Mouse (Mus musculus): ENCODE results near the gene Gse1. TPM values are rescaled to one million over a fixed set of nuclear protein-coding genes. Genes with fewer than 3 reads are reported as not detected.

The Gse1 gene
- polyA plus RNA-seq, 1 experiment, result 52.4 TPM

GRCm38 (mm10) chr8:120381865-120382264, 153.6 kb downstream of the Gse1 start:
- Histone ChIP-seq H3K4me1 (ENCODE audit: control insufficient read depth, insufficient read depth, low read length) (peaks cover 32% of the 10 kb centered on the region), H3K4me3 (replicated peaks; ENCODE audit: insufficient read depth, low read depth, low read length) (no peak overlapping the region), H3K27ac (ENCODE audit: insufficient read depth, low read length) (peak overlapping the region; percentile 66), H3K27me3 (ENCODE audit: control insufficient read depth, insufficient read depth, low read length) (no peaks in the 10 kb centered on the region)
- DNase-seq, result no peak
- no peak for TF ChIP-seq CTCF (IDR thresholded peaks at IDR 0.05; ENCODE audit: borderline replicate concordance, insufficient read depth, low read depth, low read length)
- TF ChIP-seq POLR2A (IDR thresholded peaks at IDR 0.05; ENCODE audit: borderline replicate concordance, insufficient read depth, low read length), result no peak
- 33% methylated on average over 4 of the region's 4 CpGs for WGBS

- TF ChIP-seq POLR2A (IDR thresholded peaks at IDR 0.05; ENCODE audit: borderline replicate concordance, insufficient read depth, low read length), result no peak
- no peak for TF ChIP-seq CTCF (IDR thresholded peaks at IDR 0.05; ENCODE audit: borderline replicate concordance, insufficient read depth, low read depth, low read length)
- Histone ChIP-seq H3K4me3 (replicated peaks; ENCODE audit: insufficient read depth, low read depth, low read length) (peak overlapping the region; percentile 2), H3K4me1 (ENCODE audit: control insufficient read depth, insufficient read depth, low read length) (peaks cover 32% of the 10 kb centered on the region), H3K27ac (ENCODE audit: insufficient read depth, low read length) (peak overlapping the region; percentile 66), H3K27me3 (ENCODE audit: control insufficient read depth, insufficient read depth, low read length) (no peaks in the 10 kb centered on the region)
- DNase-seq, result peak; percentile 98 to 99
- 3% methylated on average over 19 of the region's 19 CpGs for whole genome bisulfite sequencing
Measured at GRCm38 (mm10) chr8:120382436-120383203, 154.4 kb downstream of the Gse1 start.

GRCm38 (mm10) chr8:120383204-120383560, 154.9 kb downstream of the Gse1 start:
- H3K4me1 ChIP-seq (ENCODE audit: control insufficient read depth, insufficient read depth, low read length), result peaks cover 31% of the 10 kb centered on the region
- WGBS, result 15% methylated on average over 6 of the region's 6 CpGs
- no peak for TF ChIP-seq CTCF (IDR thresholded peaks at IDR 0.05; ENCODE audit: borderline replicate concordance, insufficient read depth, low read depth, low read length)

GRCm38 (mm10) chr8:120383713-120384112, 155.5 kb downstream of the Gse1 start:
- Histone ChIP-seq H3K27ac (ENCODE audit: insufficient read depth, low read length) (peak overlapping the region; percentile 25; the same call in 1 of the 2 replicates), H3K4me3 (replicated peaks; ENCODE audit: insufficient read depth, low read depth, low read length) (no peak overlapping the region), H3K27me3 (ENCODE audit: control insufficient read depth, insufficient read depth, low read length) (no peaks in the 10 kb centered on the region), H3K4me1 (ENCODE audit: control insufficient read depth, insufficient read depth, low read length) (peaks cover 30% of the 10 kb centered on the region)
- 27% methylated on average over 6 of the region's 6 CpGs for whole genome bisulfite sequencing
- peak; percentile 71 to 73 for DNase-seq
- TF ChIP-seq CTCF (IDR thresholded peaks at IDR 0.05; ENCODE audit: borderline replicate concordance, insufficient read depth, low read depth, low read length) (no peak), POLR2A (IDR thresholded peaks at IDR 0.05; ENCODE audit: borderline replicate concordance, insufficient read depth, low read length) (no peak)

More at GRCm38 (mm10) chr8:120383204-120383560, 154.9 kb downstream of the Gse1 start:
- H3K27ac ChIP-seq (ENCODE audit: insufficient read depth, low read length), result peak overlapping the region; percentile 25
- H3K27me3 ChIP-seq (ENCODE audit: control insufficient read depth, insufficient read depth, low read length), result no peaks in the 10 kb centered on the region
- peak overlapping the region; percentile 2 for H3K4me3 ChIP-seq (replicated peaks; ENCODE audit: insufficient read depth, low read depth, low read length)
- no peak for DNase-seq

GRCm38 (mm10) chr8:120384745-120385144, 156.5 kb downstream of the Gse1 start:
- Histone ChIP-seq H3K27me3 (ENCODE audit: control insufficient read depth, insufficient read depth, low read length) (no peaks in the 10 kb centered on the region), H3K27ac (ENCODE audit: insufficient read depth, low read length) (no peak overlapping the region), H3K4me3 (replicated peaks; ENCODE audit: insufficient read depth, low read depth, low read length) (no peak overlapping the region), H3K4me1 (ENCODE audit: control insufficient read depth, insufficient read depth, low read length) (peaks cover 26% of the 10 kb centered on the region)
- no peak for DNase-seq
- TF ChIP-seq POLR2A (IDR thresholded peaks at IDR 0.05; ENCODE audit: borderline replicate concordance, insufficient read depth, low read length) (no peak), CTCF (IDR thresholded peaks at IDR 0.05; ENCODE audit: borderline replicate concordance, insufficient read depth, low read depth, low read length) (0 out of 2 replicates have a peak, but pooled peaks have one; percentile 30)

GRCm38 (mm10) chr8:120388246-120388645, 160.0 kb downstream of the Gse1 start:
- TF ChIP-seq POLR2A (IDR thresholded peaks at IDR 0.05; ENCODE audit: borderline replicate concordance, insufficient read depth, low read length) (no peak), CTCF (IDR thresholded peaks at IDR 0.05; ENCODE audit: borderline replicate concordance, insufficient read depth, low read depth, low read length) (no peak)

GRCm38 (mm10) chr8:120390598-120390997, 162.3 kb downstream of the Gse1 start:
- TF ChIP-seq CTCF (IDR thresholded peaks at IDR 0.05; ENCODE audit: borderline replicate concordance, insufficient read depth, low read depth, low read length) (no peak), POLR2A (IDR thresholded peaks at IDR 0.05; ENCODE audit: borderline replicate concordance, insufficient read depth, low read length) (no peak)
- no peak for DNase-seq
- 98% methylated on average over 7 of the region's 7 CpGs for WGBS
- Histone ChIP-seq H3K4me3 (replicated peaks; ENCODE audit: insufficient read depth, low read depth, low read length) (no peak overlapping the region), H3K27me3 (ENCODE audit: control insufficient read depth, insufficient read depth, low read length) (no peaks in the 10 kb centered on the region), H3K27ac (ENCODE audit: insufficient read depth, low read length) (no peak overlapping the region), H3K4me1 (ENCODE audit: control insufficient read depth, insufficient read depth, low read length) (peaks cover 30% of the 10 kb centered on the region)

More at GRCm38 (mm10) chr8:120388246-120388645, 160.0 kb downstream of the Gse1 start:
- WGBS, result 78% methylated on average over 6 of the region's 6 CpGs
- Histone ChIP-seq H3K4me3 (replicated peaks; ENCODE audit: insufficient read depth, low read depth, low read length) (no peak overlapping the region), H3K27ac (ENCODE audit: insufficient read depth, low read length) (no peak overlapping the region), H3K4me1 (ENCODE audit: control insufficient read depth, insufficient read depth, low read length) (peaks cover 30% of the 10 kb centered on the region), H3K27me3 (ENCODE audit: control insufficient read depth, insufficient read depth, low read length) (no peaks in the 10 kb centered on the region)
- DNase-seq, result no peak

GRCm38 (mm10) chr8:120391856-120392255, 163.6 kb downstream of the Gse1 start:
- Histone ChIP-seq H3K27me3 (ENCODE audit: control insufficient read depth, insufficient read depth, low read length) (no peaks in the 10 kb centered on the region), H3K4me3 (replicated peaks; ENCODE audit: insufficient read depth, low read depth, low read length) (no peak overlapping the region), H3K4me1 (ENCODE audit: control insufficient read depth, insufficient read depth, low read length) (peaks cover 30% of the 10 kb centered on the region), H3K27ac (ENCODE audit: insufficient read depth, low read length) (no peak overlapping the region)
- WGBS, result 65% methylated on average over 21 of the region's 21 CpGs
- TF ChIP-seq CTCF (IDR thresholded peaks at IDR 0.05; ENCODE audit: borderline replicate concordance, insufficient read depth, low read depth, low read length), result no peak
- peak in 1 of 2 experiments; percentile 45 for DNase-seq

Measured in cerebellum, adult 2 months (tissue).